Mouse (Mus musculus) ES-E14 (cell line): Measurements from ENCODE around the gene Dnaaf1.

Source experiments
- CHD2 ChIP-seq: IDR thresholded peaks from 2 replicates; pipeline ENCODE4 v1.6.1; 2014; ENCODE audit warnings: mild to moderate bottlenecking, low read depth, low read length, inconsistent platforms
- MAFK ChIP-seq: IDR thresholded peaks from 2 replicates; pipeline ENCODE4 v1.6.1; 2014; ENCODE audit warnings: mild to moderate bottlenecking, low read depth, low read length, inconsistent platforms; ENCODE audit not compliant: insufficient read depth
- ZC3H11A ChIP-seq: IDR thresholded peaks from 2 replicates; pipeline ENCODE4 v1.6.1; 2012; ENCODE audit warnings: low read depth, mild to moderate bottlenecking, inconsistent platforms, low read length, borderline replicate concordance
- ZNF384 ChIP-seq: IDR thresholded peaks from 2 replicates; pipeline ENCODE4 v1.6.1; 2012; ENCODE audit warnings: low read depth, low read length, inconsistent platforms

GRCm38 (mm10) chr8:119548560-119549113 lies 26.4 kb upstream of the Dnaaf1 start:
- TF ChIP-seq CHD2 (no peak), ZC3H11A (no peak), MAFK (no peak), ZNF384 (no peak)
